Mouse (Mus musculus) spleen, postnatal 10 days (tissue): Measurements from ENCODE around the gene Hsf2bp.

Experiments used
- DNase-seq, 2 experiments: peaks; one replicate each; pipeline ENCODE4 v3.0.0; 2021 to 2022; ENCODE audit warnings: low spot score in 2 of 2

Hsf2bp gene

GRCm38 (mm10) chr17:32034322-32034721 is 1.8 kb downstream of the Hsf2bp start:
- no peak for DNase-seq

GRCm38 (mm10) chr17:32031684-32032083 is 4.5 kb downstream of the Hsf2bp start:
- no peak for DNase-seq

- no peak for DNase-seq
Observed at GRCm38 (mm10) chr17:32028301-32028700, 7.8 kb downstream of the Hsf2bp start.

- DNase-seq = no peak
Observed at GRCm38 (mm10) chr17:32027666-32028065, 8.5 kb downstream of the Hsf2bp start.

GRCm38 (mm10) chr17:32025386-32025785 is 10.8 kb downstream of the Hsf2bp start:
- DNase-seq = peak in 1 of 2 experiments; percentile 71

- no peak for DNase-seq
Observed at GRCm38 (mm10) chr17:32024671-32025073, 11.5 kb downstream of the Hsf2bp start.

GRCm38 (mm10) chr17:32023088-32023487 is 13.1 kb downstream of the Hsf2bp start:
- DNase-seq = no peak

GRCm38 (mm10) chr17:32022551-32022950 is 13.6 kb downstream of the Hsf2bp start:
- no peak for DNase-seq

GRCm38 (mm10) chr17:32021981-32022380 is 14.2 kb downstream of the Hsf2bp start:
- DNase-seq = no peak

GRCm38 (mm10) chr17:32018127-32018894 is 17.8 kb downstream of the Hsf2bp start:
- DNase-seq = no peak

GRCm38 (mm10) chr17:32016481-32016880 is 19.7 kb downstream of the Hsf2bp start:
- DNase-seq = no peak

- DNase-seq = no peak
Observed at GRCm38 (mm10) chr17:32013659-32014058, 22.5 kb downstream of the Hsf2bp start.

GRCm38 (mm10) chr17:32012254-32012653 is 23.9 kb downstream of the Hsf2bp start:
- DNase-seq = no peak

- DNase-seq = no peak
Observed at GRCm38 (mm10) chr17:32011694-32012093, 24.5 kb downstream of the Hsf2bp start.

- DNase-seq = no peak
Observed at GRCm38 (mm10) chr17:32006800-32007199, 29.3 kb downstream of the Hsf2bp start.

- DNase-seq = no peak
Observed at GRCm38 (mm10) chr17:32003251-32003650, 32.9 kb downstream of the Hsf2bp start.

GRCm38 (mm10) chr17:31998351-31998750 is 37.8 kb downstream of the Hsf2bp start:
- DNase-seq = no peak

GRCm38 (mm10) chr17:31996331-31996730 is 39.8 kb downstream of the Hsf2bp start:
- no peak for DNase-seq

GRCm38 (mm10) chr17:31995784-31996183 is 40.4 kb downstream of the Hsf2bp start:
- DNase-seq = no peak

- no peak for DNase-seq
Observed at GRCm38 (mm10) chr17:31994132-31994531, 42.0 kb downstream of the Hsf2bp start.

GRCm38 (mm10) chr17:31993354-31993753 is 42.8 kb downstream of the Hsf2bp start:
- DNase-seq = no peak

- no peak for DNase-seq
Observed at GRCm38 (mm10) chr17:31992004-31992403, 44.1 kb downstream of the Hsf2bp start.

- no peak for DNase-seq
Observed at GRCm38 (mm10) chr17:31989035-31989434, 47.1 kb downstream of the Hsf2bp start.

GRCm38 (mm10) chr17:31986915-31987314 is 49.2 kb downstream of the Hsf2bp start:
- no peak for DNase-seq
